ENCODE assay signal across 8 mouse cellular contexts in genomic region chr2:135659391-135660180, GRCm38 (mm10). TPM values are rescaled to one million over a fixed set of nuclear protein-coding genes. Genes with fewer than 3 reads are reported as not detected.
DNase-seq lines count a peak whose midpoint lies in the region; ATAC-seq lines count a peak whose summit lies in the region.

No protein-coding gene starts in this region.

- peak; percentile 60 to 62 for DNase-seq in adrenal gland, adult 18-20 months (ENCODE audit: low spot score in 2 of 2)
- peak; percentile 66 for DNase-seq in gastrocnemius, postnatal 14 days
- peak; percentile 5 for DNase-seq in hindlimb bud, embryonic 11.5 days (ENCODE audit: extremely low spot score, low read depth, low spot score)
- peak; percentile 65 to 67 for DNase-seq in left cerebral cortex, postnatal 36 days (ENCODE audit: low spot score in 2 of 2)
- DNase-seq in mesoderm, embryonic 11.5 days (ENCODE audit: low read depth, low spot score), result peak; percentile 59
- DNase-seq in right cerebral cortex, postnatal 4 days, result peak; percentile 64

- peak; percentile 31 for ATAC-seq in common myeloid progenitor, adult 5-6 weeks (replicated peaks; ENCODE audit: low read depth, poor library complexity, severe bottlenecking)
- no peak for ATAC-seq in erythroid progenitor cell, adult 5-6 weeks (replicated peaks; ENCODE audit: low FRiP score, poor library complexity, severe bottlenecking)

- intact Hi-C loops in gastrocnemius, postnatal 14 days (cut with DNase I; ENCODE audit: low total_unique reads), result loop anchor here (10.0 kb wide), 1 partner anchor 95 kb away; no protein-coding TSS in a partner anchor
- intact Hi-C loops in left cerebral cortex, postnatal 36 days (cut with DNase I), result loop anchor here (5.0 to 10.0 kb wide), 2 partner anchors 225 to 268 kb away; no protein-coding TSS in a partner anchor

RNA-seq across cellular contexts. Expression of gene Plcb4, which starts 0.8 kb away (rescaled TPM):
- 10 to 100 TPM; 37.2 to 40.1 TPM for total RNA-seq in adrenal gland, adult 18-20 months (2021)
- 25.3 and 34.9 TPM in 2 replicates for total RNA-seq in common myeloid progenitor, adult 5-6 weeks (2017)
- total RNA-seq in gastrocnemius, postnatal 14 days (2021), result 10 to 100 TPM; 25.7 to 34.5 TPM
- 10 to 100 TPM; 71.0 to 81.6 TPM for total RNA-seq in left cerebral cortex, postnatal 36 days (2021)
- total RNA-seq in erythroid progenitor cell, adult 5-6 weeks (2015; ENCODE audit: low replicate concordance), result 0.84 and 5.0 TPM in 2 replicates
- total RNA-seq in erythroid progenitor cell, adult 5-6 weeks (2017; ENCODE audit: low replicate concordance), result 1.2 and 3.0 TPM in 2 replicates

Comparison
In these comparisons a context has a peak if more than half of its experiments do, and no peak if none do; other contexts are left out.
1. DNase-seq: peak in every context shown above with its lines; median percentile 66 in gastrocnemius, postnatal 14 days; 66 in left cerebral cortex, postnatal 36 days; 64 in right cerebral cortex, postnatal 4 days; 61 in adrenal gland, adult 18-20 months; 59 in mesoderm, embryonic 11.5 days; 5 in hindlimb bud, embryonic 11.5 days.